Mouse (Mus musculus): ENCODE results near the gene Tubg1.
A peak's percentile ranks its signal among the peaks of the same experiment; 100 is the strongest.

Gene Tubg1

GRCm38 (mm10) chr11:101119761-101120544 is at the start of gene Tubg1, which contains the start of gene Retreg3:
Gene Tubg1, plus strand, starts transcription at chr11:101119938.
Gene Retreg3, minus strand, starts transcription at chr11:101119893.
- peak; percentile 99 for DNase-seq

- DNase-seq = no peak
Measured at GRCm38 (mm10) chr11:101070189-101070527, 49.6 kb upstream of the Tubg1 start.

- DNase-seq = no peak
Measured at GRCm38 (mm10) chr11:101070987-101071386, 48.8 kb upstream of the Tubg1 start.

- no peak for DNase-seq
Measured at GRCm38 (mm10) chr11:101071810-101072428, 47.8 kb upstream of the Tubg1 start.

- DNase-seq = no peak
Measured at GRCm38 (mm10) chr11:101078121-101078520, 41.6 kb upstream of the Tubg1 start, which contains the start of gene Hsd17b1. Gene Hsd17b1, plus strand, starts transcription at chr11:101078411.

GRCm38 (mm10) chr11:101079746-101080145 is 40.0 kb upstream of the Tubg1 start:
- no peak for DNase-seq

GRCm38 (mm10) chr11:101080421-101080820 is 39.3 kb upstream of the Tubg1 start:
- peak; percentile 68 for DNase-seq

- DNase-seq = peak; percentile 50
Measured at GRCm38 (mm10) chr11:101081659-101082058, 38.1 kb upstream of the Tubg1 start.

- peak; percentile 88 for DNase-seq
Measured at GRCm38 (mm10) chr11:101082208-101083082, 37.3 kb upstream of the Tubg1 start, which contains the start of gene Coasy. Gene Coasy, plus strand, starts transcription at chr11:101082565.

GRCm38 (mm10) chr11:101083083-101083697 is 36.5 kb upstream of the Tubg1 start:
- peak; percentile 86 for DNase-seq

GRCm38 (mm10) chr11:101084246-101084645 is 35.5 kb upstream of the Tubg1 start:
- peak; percentile 29 for DNase-seq

- DNase-seq = peak; percentile 23
Measured at GRCm38 (mm10) chr11:101084811-101085210, 34.9 kb upstream of the Tubg1 start.

- DNase-seq = peak; percentile 80
Measured at GRCm38 (mm10) chr11:101085617-101086322, 34.0 kb upstream of the Tubg1 start.

- peak; percentile 70 for DNase-seq
Measured at GRCm38 (mm10) chr11:101086323-101086674, 33.4 kb upstream of the Tubg1 start.

- peak; percentile 95 for DNase-seq
Measured at GRCm38 (mm10) chr11:101086756-101087681, 32.7 kb upstream of the Tubg1 start, which contains the start of gene Mlx. Gene Mlx, plus strand, starts transcription at chr11:101087277.

GRCm38 (mm10) chr11:101087682-101088055 is 32.1 kb upstream of the Tubg1 start:
- DNase-seq = peak; percentile 71

GRCm38 (mm10) chr11:101089931-101090330 is 29.8 kb upstream of the Tubg1 start:
- peak; percentile 29 for DNase-seq

- no peak for DNase-seq
Measured at GRCm38 (mm10) chr11:101094930-101095313, 24.8 kb upstream of the Tubg1 start.

GRCm38 (mm10) chr11:101095314-101096024 is 24.3 kb upstream of the Tubg1 start, which contains the start of gene Psmc3ip:
Gene Psmc3ip, minus strand, starts transcription at chr11:101095436.
- DNase-seq = peak; percentile 97

GRCm38 (mm10) chr11:101098231-101098630 is 21.5 kb upstream of the Tubg1 start:
- no peak for DNase-seq
